Mouse (Mus musculus): ENCODE measurements around the gene Muc16.

The Muc16 gene

GRCm38 (mm10) chr9:18674480-18675154 is at the start of gene Muc16:
Muc16 (minus strand) TSS chr9:18674530.
- no peak for DNase-seq

GRCm38 (mm10) chr9:18722712-18723099 is 48.4 kb upstream of the Muc16 start:
- DNase-seq = no peak

- DNase-seq = no peak
These were observed 47.8 kb upstream of the Muc16 start for GRCm38 (mm10) chr9:18721931-18722711.

GRCm38 (mm10) chr9:18721011-18721410 is 46.7 kb upstream of the Muc16 start:
- DNase-seq = no peak

GRCm38 (mm10) chr9:18705628-18706027 is 31.3 kb upstream of the Muc16 start:
- DNase-seq = no peak

GRCm38 (mm10) chr9:18598366-18598765 is 76.0 kb downstream of the Muc16 start:
- no peak for DNase-seq

GRCm38 (mm10) chr9:18508098-18508497 is 166.2 kb downstream of the Muc16 start:
- no peak for DNase-seq

- no peak for DNase-seq
These were observed 196.2 kb downstream of the Muc16 start, which contains the start of the genes Zfp558 and Mbd3l1 for GRCm38 (mm10) chr9:18478168-18478567. Zfp558 (minus strand) TSS chr9:18478268. Mbd3l1 (plus strand) TSS chr9:18478359.

- peak; percentile 33 for DNase-seq
These were observed 200.8 kb downstream of the Muc16 start for GRCm38 (mm10) chr9:18473324-18474128.

- DNase-seq = no peak
These were observed 206.3 kb downstream of the Muc16 start for GRCm38 (mm10) chr9:18468005-18468404.

- no peak for DNase-seq
These were observed 207.0 kb downstream of the Muc16 start for GRCm38 (mm10) chr9:18467350-18467749.

- DNase-seq = no peak
These were observed 217.8 kb downstream of the Muc16 start for GRCm38 (mm10) chr9:18456520-18456919.

Data from cerebellum, adult 9-10 months (tissue).